Mouse (Mus musculus) lung, adult 2 months (tissue): ENCODE results near the gene Cdkal1.

Experiments used
- CTCF ChIP-seq: fragments of 200-500 bp; IDR thresholded peaks from 2 replicates; pipeline ENCODE4 v1.5.1; 2011; ENCODE audit warnings: mild to moderate bottlenecking, low read length, control low read depth; ENCODE audit not compliant: insufficient read depth
- POLR2A ChIP-seq: fragments of 200-500 bp; IDR thresholded peaks from 2 replicates; pipeline ENCODE4 v1.6.1; 2011; ENCODE audit warnings: low read depth, mild to moderate bottlenecking, control low read depth, low read length, borderline replicate concordance; ENCODE audit errors: extremely low read depth

DNA sequence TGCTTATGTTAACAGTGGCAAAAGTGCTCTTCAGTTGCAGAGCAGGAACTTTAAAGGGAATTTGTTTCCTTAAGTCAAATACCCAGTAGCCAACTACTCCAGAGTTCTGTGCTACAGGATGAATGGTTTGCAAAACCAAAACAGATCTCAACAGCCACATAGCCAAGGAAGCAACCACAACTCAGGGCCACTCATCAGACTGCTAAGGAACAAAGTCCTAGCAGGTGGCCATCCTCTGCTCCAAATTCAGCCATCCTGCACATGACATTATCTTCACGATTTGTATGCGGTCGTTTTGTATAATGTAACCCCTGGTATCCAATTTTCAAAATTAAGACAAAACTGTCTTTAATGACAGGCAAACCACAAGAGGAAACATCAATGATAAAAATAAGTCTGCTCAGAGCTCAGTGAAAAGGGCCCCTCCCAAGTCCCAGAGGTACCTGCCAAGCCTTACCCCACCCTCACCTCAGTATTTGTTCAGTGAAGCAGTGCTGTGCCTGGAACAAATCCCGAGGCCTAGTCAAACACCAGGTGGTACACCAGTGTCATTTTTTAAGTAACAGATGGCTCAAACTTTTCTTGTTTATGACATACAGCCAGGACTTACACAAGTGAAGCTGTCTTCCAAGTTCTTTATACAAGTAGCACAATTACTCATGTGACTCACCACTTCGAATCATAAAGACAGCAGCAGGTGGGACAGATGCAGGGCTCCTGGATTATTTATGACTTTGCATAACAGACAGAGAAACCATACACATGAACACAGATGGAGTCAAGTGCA is 117.6 kb downstream of the Cdkal1 start:
- TF ChIP-seq CTCF (no peak), POLR2A (no peak)
